Mouse (Mus musculus) embryonic facial prominence, embryonic 10.5 days (tissue): ENCODE results near the gene Olfr358. TPM values are rescaled to one million over a fixed set of nuclear protein-coding genes. Genes with fewer than 3 reads are reported as not detected.

Experiments used
- DNase-seq: peaks from one replicate; pipeline ENCODE4 v3.0.0-alpha.2; 2017; ENCODE audit warnings: low spot score
- H3K27ac ChIP-seq: fragments of 300-500 bp; sonication (generic); replicated peaks from 2 replicates; pipeline ENCODE4 v1.5.1; 2016; ENCODE audit warnings: mild to moderate bottlenecking
- H3K27me3 ChIP-seq: fragments of 300-500 bp; sonication (generic); replicated peaks from 2 replicates; pipeline ENCODE4 v1.6.1; 2016; ENCODE audit warnings: low read depth, mild to moderate bottlenecking; ENCODE audit not compliant: poor library complexity, severe bottlenecking
- H3K36me3 ChIP-seq: fragments of 300-500 bp; sonication (generic); replicated peaks from 2 replicates; pipeline ENCODE4 v1.6.1; 2016; ENCODE audit warnings: mild to moderate bottlenecking, moderate library complexity
- H3K4me1 ChIP-seq: fragments of 300-500 bp; sonication (generic); 2 replicates; pipeline ENCODE4 v1.6.1; 2016
- H3K4me3 ChIP-seq: fragments of 300-500 bp; sonication (generic); 2 replicates; pipeline ENCODE4 v1.5.1; 2016; ENCODE audit warnings: mild to moderate bottlenecking, moderate library complexity
- H3K9me3 ChIP-seq: fragments of 300-500 bp; sonication (generic); 2 replicates; pipeline ENCODE4 v1.6.1; 2016; ENCODE audit warnings: mild to moderate bottlenecking
- WGBS: fragments of 180-500 bp; shearing (Covaris S2); methylation state at CpG from one replicate; pipeline ENCODE4 v1.1.7; 2016; 5-methylcytosine and 5-hydroxymethylcytosine counted together
- polyA plus RNA-seq: library from polyadenylated mRNA; unstranded; fragments of >200 nt; fragmentation: Nextera tagmentation; extraction: Ambion mirVana; gene quantifications from 2 replicates; pipeline ENCODE4 v1.2.1, GENCODE M21; 2016

The Olfr358 gene
- not detected in 2 replicates for polyA plus RNA-seq

DNA sequence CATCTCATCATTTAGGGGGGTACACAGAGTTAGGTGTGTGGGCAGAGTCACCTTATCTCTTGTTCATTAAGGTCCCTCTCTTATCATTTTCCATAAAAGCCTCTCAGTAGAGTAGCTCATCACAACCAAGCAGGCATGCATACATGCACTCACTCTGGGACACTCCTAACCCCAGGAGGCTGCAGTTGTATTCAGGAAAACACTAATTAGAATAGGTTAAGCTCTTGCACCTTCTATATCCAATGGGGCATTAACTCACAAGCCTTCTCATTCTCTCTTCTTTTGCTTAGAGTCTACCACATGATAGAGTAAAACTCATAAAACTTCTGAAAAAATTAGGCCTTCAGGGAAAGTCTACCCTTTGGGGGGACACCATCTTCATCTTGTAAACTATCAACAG is at the start of gene Olfr358:
Gene Olfr358, minus strand, starts transcription at position 101 of the 400 bp plus-strand sequence.
- no peaks in the 10 kb centered on the region for H3K4me1 ChIP-seq
- H3K27ac ChIP-seq = no peak within 1 kb of the TSS
- peaks cover 29% of the 10 kb centered on the region for H3K9me3 ChIP-seq
- no peaks in the 10 kb centered on the region for H3K27me3 ChIP-seq
- H3K36me3 ChIP-seq = no peaks in the 10 kb centered on the region
- H3K4me3 ChIP-seq = no peak within 1 kb of the TSS
- DNase-seq = no peak

DNA sequence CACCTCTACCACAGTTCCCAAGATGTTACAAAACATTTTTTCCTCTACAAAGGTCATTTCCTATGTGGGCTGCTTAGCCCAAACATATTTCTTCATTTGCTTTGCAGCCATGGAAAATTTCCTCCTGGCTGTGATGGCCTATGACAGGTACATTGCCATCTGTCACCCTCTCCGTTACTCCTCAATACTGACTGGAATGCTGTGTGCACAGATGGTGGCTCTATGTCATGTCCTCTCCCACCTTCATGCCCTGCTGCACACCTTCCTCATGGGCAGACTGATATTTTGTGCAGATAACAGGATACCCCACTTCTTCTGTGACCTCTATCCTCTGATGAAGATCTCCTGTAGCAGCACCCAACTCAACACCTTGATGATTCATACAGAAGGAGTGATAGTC is 12.1 kb downstream of the Olfr358 start:
- no peaks in the 10 kb centered on the region for H3K36me3 ChIP-seq
- peaks cover 25% of the 10 kb centered on the region for H3K9me3 ChIP-seq
- 72% methylated on average over 1 of the region's 1 CpGs for WGBS
- no peak for DNase-seq
- H3K27me3 ChIP-seq = no peaks in the 10 kb centered on the region
- no peak overlapping the region for H3K27ac ChIP-seq
- H3K4me1 ChIP-seq = no peaks in the 10 kb centered on the region
- no peak overlapping the region for H3K4me3 ChIP-seq

DNA sequence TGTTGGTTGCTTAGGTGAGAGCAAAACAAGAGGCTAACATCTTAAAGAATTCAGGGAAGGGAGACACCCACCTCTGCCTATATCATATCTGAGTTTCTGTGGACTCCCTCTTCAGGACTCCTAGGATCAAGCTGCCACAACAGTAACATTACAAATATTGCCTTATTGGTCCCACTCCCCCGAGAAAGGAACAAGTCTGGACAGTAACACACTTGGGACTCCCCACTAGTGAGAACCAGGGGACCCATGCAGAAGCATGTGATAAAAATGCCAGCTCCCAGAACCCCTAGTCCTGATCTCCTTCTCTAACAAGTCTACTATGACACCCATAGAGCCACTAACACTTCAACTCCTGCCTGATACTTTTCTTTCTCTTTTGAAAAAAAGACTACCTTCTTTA is 15.6 kb downstream of the Olfr358 start, which contains the start of gene Olfr357:
Gene Olfr357, plus strand, starts transcription at position 301 of the 400 bp plus-strand sequence.
- Histone ChIP-seq H3K36me3 (no peaks in the 10 kb centered on the region), H3K4me1 (no peaks in the 10 kb centered on the region), H3K9me3 (peaks cover 18% of the 10 kb centered on the region; the same call in 1 of the 2 replicates), H3K27ac (no peak within 1 kb of the TSS), H3K4me3 (no peak within 1 kb of the TSS), H3K27me3 (no peaks in the 10 kb centered on the region)
- WGBS = 58% methylated on average over 1 of the region's 1 CpGs
- DNase-seq = no peak

Other genes with a start within 250 kb of the Olfr358 start
- gene Olfr348, start 225.1 kb downstream of the Olfr358 start, polyA plus RNA-seq = not detected in 2 replicates
- not detected in 2 replicates for gene Olfr50, start 218.8 kb downstream of the Olfr358 start, polyA plus RNA-seq
- gene Olfr3, start 192.3 kb downstream of the Olfr358 start, polyA plus RNA-seq = not detected in 2 replicates
- gene Olfr350, start 163.0 kb downstream of the Olfr358 start, polyA plus RNA-seq = not detected in 2 replicates
- gene Olfr351, start 146.7 kb downstream of the Olfr358 start, polyA plus RNA-seq = not detected in 2 replicates
- gene Olfr352, start 140.9 kb downstream of the Olfr358 start, polyA plus RNA-seq = not detected in 2 replicates
- gene Olfr353, start 116.4 kb downstream of the Olfr358 start, polyA plus RNA-seq = not detected in 2 replicates
- gene Olfr354, start 103.7 kb downstream of the Olfr358 start, polyA plus RNA-seq = not detected in 2 replicates
- gene Olfr355, start 80.4 kb downstream of the Olfr358 start, polyA plus RNA-seq = not detected in 2 replicates
- not detected in 2 replicates for gene Olfr356, start 72.2 kb downstream of the Olfr358 start, polyA plus RNA-seq
- not detected in 2 replicates for gene Olfr357, start 15.5 kb downstream of the Olfr358 start, polyA plus RNA-seq
- gene Olfr360, start 56.4 kb upstream of the Olfr358 start, polyA plus RNA-seq = not detected in 2 replicates
- not detected in 2 replicates for gene Olfr361, start 80.0 kb upstream of the Olfr358 start, polyA plus RNA-seq
- not detected in 2 replicates for gene Olfr362, start 108.6 kb upstream of the Olfr358 start, polyA plus RNA-seq
- not detected in 2 replicates for gene Olfr364-ps1, start 130.0 kb upstream of the Olfr358 start, polyA plus RNA-seq
- gene Olfr365, start 178.9 kb upstream of the Olfr358 start, polyA plus RNA-seq = not detected in 2 replicates
- not detected in 2 replicates for gene Olfr366, start 202.2 kb upstream of the Olfr358 start, polyA plus RNA-seq